Mouse (Mus musculus) ES-E14 (cell line): Measurements from ENCODE around the gene Zfhx3. TPM values are rescaled to one million over a fixed set of nuclear protein-coding genes. Genes with fewer than 3 reads are reported as not detected.

Source experiments
- DNase-seq: peaks from one replicate; pipeline ENCODE4 v3.0.0-alpha.2; 2013; ENCODE audit warnings: low read depth, low spot score
- H3K27ac ChIP-seq: 2 replicates; pipeline ENCODE4 v1.5.1; 2012; ENCODE audit warnings: low read depth, mild to moderate bottlenecking, low read length, moderate library complexity, mixed read lengths; ENCODE audit not compliant: poor library complexity, insufficient read depth, severe bottlenecking
- H3K36me3 ChIP-seq: 2 replicates; pipeline ENCODE4 v1.6.1; 2012; ENCODE audit warnings: mild to moderate bottlenecking, low read length, moderate library complexity, mixed read lengths; ENCODE audit not compliant: control insufficient read depth, poor library complexity, insufficient read depth, severe bottlenecking
- H3K4me1 ChIP-seq, 2 experiments: fragments of 150-350 bp in 1 of 2; sonication (generic) in 1 of 2; 2 replicates each; pipeline ENCODE4 v1.6.1; 2012; ENCODE audit warnings: low read length in 2 of 2, mild to moderate bottlenecking in 1 of 2, mixed read lengths in 1 of 2; ENCODE audit not compliant: control insufficient read depth in 2 of 2, insufficient read depth in 2 of 2, poor library complexity in 1 of 2
- H3K4me3 ChIP-seq, 2 experiments: fragments of 150-350 bp in 1 of 2; sonication (generic) in 1 of 2; 2 replicates each; pipeline ENCODE4 v1.5.1; 2012; ENCODE audit warnings: low read length in 2 of 2, low read depth in 1 of 2, mild to moderate bottlenecking in 1 of 2, mixed read lengths in 1 of 2; ENCODE audit not compliant: insufficient read depth in 1 of 2, poor library complexity in 1 of 2, severe bottlenecking in 1 of 2
- H3K9ac ChIP-seq: 2 replicates; pipeline ENCODE4 v1.6.1; 2012; ENCODE audit warnings: low read depth, mild to moderate bottlenecking, low read length, mixed read lengths; ENCODE audit not compliant: poor library complexity, insufficient read depth, severe bottlenecking
- H3K9me3 ChIP-seq: fragments of 150-350 bp; sonication (generic); 2 replicates; pipeline ENCODE4 v1.6.1; 2012; ENCODE audit warnings: low read depth, mild to moderate bottlenecking, low read length; ENCODE audit not compliant: control insufficient read depth, insufficient read depth
- CHD2 ChIP-seq: IDR thresholded peaks from 2 replicates; pipeline ENCODE4 v1.6.1; 2014; ENCODE audit warnings: mild to moderate bottlenecking, low read depth, low read length, inconsistent platforms
- HCFC1 ChIP-seq: IDR thresholded peaks from 2 replicates; pipeline ENCODE4 v1.6.1; 2012; ENCODE audit warnings: low read length, inconsistent platforms, borderline replicate concordance; ENCODE audit not compliant: insufficient read depth
- MAFK ChIP-seq: IDR thresholded peaks from 2 replicates; pipeline ENCODE4 v1.6.1; 2014; ENCODE audit warnings: mild to moderate bottlenecking, low read depth, low read length, inconsistent platforms; ENCODE audit not compliant: insufficient read depth
- ZC3H11A ChIP-seq: IDR thresholded peaks from 2 replicates; pipeline ENCODE4 v1.6.1; 2012; ENCODE audit warnings: low read depth, mild to moderate bottlenecking, inconsistent platforms, low read length, borderline replicate concordance
- ZNF384 ChIP-seq: IDR thresholded peaks from 2 replicates; pipeline ENCODE4 v1.6.1; 2012; ENCODE audit warnings: low read depth, low read length, inconsistent platforms
- in situ Hi-C, 2 experiments: fragments of 600-800 bp; cut with MboI; formaldehyde crosslinking; loops; one replicate each; pipeline ENCODE4 v1.15.1; 2025; ENCODE audit warnings: low sequenced_read_pairs in 2 of 2, inconsistent platforms in 1 of 2; ENCODE audit not compliant: unreplicated experiment in 2 of 2
- total RNA-seq: library from RNA; depleted of rRNA; stranded (reverse); fragments of 300-350 nt; gene quantifications from 2 replicates; pipeline ENCODE4 v1.2.3, GENCODE M21; 2012

Gene Zfhx3
- total RNA-seq, 1 experiment: 8.8 TPM

- Histone ChIP-seq H3K36me3 (peaks cover 2% of the 10 kb centered on the region; the same call in 1 of the 2 replicates), H3K4me3 (no peak overlapping the region), H3K9me3 (no peaks in the 10 kb centered on the region), H3K9ac (no peak overlapping the region), H3K4me1 (peaks cover 0 to 14% of the 10 kb centered on the region in 2 experiments; a peak in 2 of 4 replicates), H3K27ac (no peak overlapping the region)
- TF ChIP-seq MAFK (no peak), HCFC1 (no peak), ZNF384 (no peak), CHD2 (no peak), ZC3H11A (no peak)
- in situ Hi-C loops: no loop called here
- DNase-seq: no peak
These were observed 795.7 kb downstream of the Zfhx3 start for GRCm38 (mm10) chr8:108738179-108738578.

GRCm38 (mm10) chr8:108739517-108739916 lies 797.1 kb downstream of the Zfhx3 start:
- H3K27ac ChIP-seq: no peak overlapping the region
- H3K9ac ChIP-seq: no peak overlapping the region
- in situ Hi-C loops: no loop called here
- no peak for DNase-seq
- H3K4me3 ChIP-seq: no peak overlapping the region
- TF ChIP-seq ZNF384: no peak
- TF ChIP-seq ZC3H11A: no peak
- no peak for TF ChIP-seq HCFC1
- no peak for TF ChIP-seq MAFK
- TF ChIP-seq CHD2: no peak
- H3K4me1 ChIP-seq: peaks cover 0 to 8% of the 10 kb centered on the region in 2 experiments; a peak in 2 of 4 replicates
- peaks cover 2% of the 10 kb centered on the region; the same call in 1 of the 2 replicates for H3K36me3 ChIP-seq
- H3K9me3 ChIP-seq: no peaks in the 10 kb centered on the region

- TF ChIP-seq MAFK (no peak), HCFC1 (no peak), ZNF384 (no peak), ZC3H11A (no peak), CHD2 (no peak)
- DNase-seq: no peak
- peaks cover 2% of the 10 kb centered on the region; the same call in 1 of the 2 replicates for H3K36me3 ChIP-seq
- H3K9me3 ChIP-seq: no peaks in the 10 kb centered on the region
- no peak overlapping the region for H3K4me3 ChIP-seq
- peaks cover 0 to 8% of the 10 kb centered on the region in 2 experiments; a peak in 2 of 4 replicates for H3K4me1 ChIP-seq
- in situ Hi-C loops: no loop called here
- no peak overlapping the region for H3K27ac ChIP-seq
- no peak overlapping the region for H3K9ac ChIP-seq
These were observed 798.0 kb downstream of the Zfhx3 start for GRCm38 (mm10) chr8:108740443-108740842.

- Histone ChIP-seq H3K9me3 (no peaks in the 10 kb centered on the region), H3K9ac (no peak overlapping the region), H3K27ac (no peak overlapping the region), H3K36me3 (peaks cover 2% of the 10 kb centered on the region; the same call in 1 of the 2 replicates), H3K4me3 (no peak overlapping the region), H3K4me1 (peaks cover 0 to 9% of the 10 kb centered on the region in 2 experiments; a peak in 3 of 4 replicates)
- no peak for DNase-seq
- TF ChIP-seq ZNF384 (no peak), CHD2 (no peak)
- in situ Hi-C loops: no loop called here
These were observed 799.2 kb downstream of the Zfhx3 start for GRCm38 (mm10) chr8:108741651-108742050.

- Histone ChIP-seq H3K4me1 (peaks cover 0 to 9% of the 10 kb centered on the region in 2 experiments; a peak in 3 of 4 replicates), H3K36me3 (peaks cover 2% of the 10 kb centered on the region; the same call in 1 of the 2 replicates), H3K27ac (no peak overlapping the region), H3K9ac (no peak overlapping the region), H3K9me3 (no peaks in the 10 kb centered on the region), H3K4me3 (no peak overlapping the region)
- no peak for TF ChIP-seq ZNF384
- no peak for TF ChIP-seq ZC3H11A
- no peak for TF ChIP-seq CHD2
- no peak for TF ChIP-seq MAFK
- no peak for TF ChIP-seq HCFC1
- in situ Hi-C loops: no loop called here
- no peak for DNase-seq
These were observed 800.0 kb downstream of the Zfhx3 start for GRCm38 (mm10) chr8:108742465-108742864.
